Mouse (Mus musculus) kidney, adult 9 months (tissue): ENCODE results near the gene Gm47283.
"Not testable (repeated sequence)": the region's sequence is repeated elsewhere in the genome, so short reads cannot be mapped to it uniquely, and the experiment has no call there.

Experiments
- DNase-seq: peaks from one replicate; pipeline ENCODE4 v3.0.0; 2022

Gene Gm47283

DNA sequence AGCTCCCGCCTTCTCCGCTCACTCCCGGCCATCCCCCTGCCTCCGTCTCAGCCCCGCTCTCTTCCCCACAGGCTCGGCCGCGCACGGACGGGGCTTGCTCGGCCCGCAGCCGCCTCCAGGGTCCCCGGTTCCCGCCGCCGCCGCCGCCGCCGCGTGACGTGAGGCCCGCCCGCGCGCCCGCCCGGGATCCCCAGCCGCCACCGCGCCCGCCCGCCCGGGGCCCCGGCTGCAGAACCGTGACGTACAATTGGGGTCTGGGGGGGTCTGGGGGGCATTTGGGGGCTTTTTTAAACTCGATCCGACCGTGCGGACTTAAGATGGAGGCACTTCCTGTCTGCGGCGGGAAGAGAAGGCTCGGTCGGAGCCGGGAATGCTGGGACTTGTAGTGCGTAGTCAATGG, at the start of gene Gm47283:
Gene Gm47283, plus strand, starts transcription at position 301 of the 400 bp plus-strand sequence.
- not testable (repeated sequence) for DNase-seq

- DNase-seq, result not testable (repeated sequence)
Measured at GRCm38 (mm10) chrY:90735181-90735895, 49.2 kb upstream of the Gm47283 start.

DNA sequence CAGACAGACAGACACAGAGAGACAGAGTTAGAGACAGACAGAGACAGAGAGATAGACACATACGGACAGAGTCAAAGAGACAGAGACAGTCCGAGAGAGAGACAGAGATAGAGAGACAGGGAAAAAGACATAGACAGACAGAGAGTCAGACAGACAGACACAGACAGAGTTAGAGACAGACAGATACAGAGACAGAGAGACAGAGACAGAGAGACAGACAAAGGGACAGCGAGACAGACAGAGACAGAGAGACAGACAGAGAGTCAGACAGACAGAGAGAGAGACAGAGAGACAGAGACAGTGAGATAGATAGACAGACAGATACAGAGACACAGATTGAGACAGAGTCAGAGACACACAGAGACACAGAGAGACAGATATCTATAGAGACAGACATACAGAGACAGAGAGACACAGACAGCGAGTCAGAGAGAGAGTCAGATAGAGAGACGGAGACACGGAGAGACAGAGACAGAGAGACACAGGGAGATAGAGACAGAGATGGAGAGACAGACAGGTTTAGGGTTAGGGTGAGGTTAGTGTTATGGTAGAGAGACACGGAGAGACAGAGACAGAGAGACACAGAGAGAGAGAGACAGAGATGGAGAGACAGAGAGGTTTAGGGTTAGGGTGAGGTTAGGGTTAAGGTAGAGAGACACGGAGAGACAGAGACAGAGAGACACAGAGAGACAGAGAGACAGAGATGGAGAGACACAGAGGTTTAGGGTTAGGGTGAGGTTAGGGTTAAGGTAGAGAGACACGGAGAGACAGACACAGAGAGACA, 48.1 kb upstream of the Gm47283 start:
- not testable (repeated sequence) for DNase-seq

- no peak for DNase-seq
Measured at GRCm38 (mm10) chrY:90737606-90738430, 46.7 kb upstream of the Gm47283 start.

GRCm38 (mm10) chrY:90738431-90738680, 46.2 kb upstream of the Gm47283 start:
- no peak for DNase-seq

DNA sequence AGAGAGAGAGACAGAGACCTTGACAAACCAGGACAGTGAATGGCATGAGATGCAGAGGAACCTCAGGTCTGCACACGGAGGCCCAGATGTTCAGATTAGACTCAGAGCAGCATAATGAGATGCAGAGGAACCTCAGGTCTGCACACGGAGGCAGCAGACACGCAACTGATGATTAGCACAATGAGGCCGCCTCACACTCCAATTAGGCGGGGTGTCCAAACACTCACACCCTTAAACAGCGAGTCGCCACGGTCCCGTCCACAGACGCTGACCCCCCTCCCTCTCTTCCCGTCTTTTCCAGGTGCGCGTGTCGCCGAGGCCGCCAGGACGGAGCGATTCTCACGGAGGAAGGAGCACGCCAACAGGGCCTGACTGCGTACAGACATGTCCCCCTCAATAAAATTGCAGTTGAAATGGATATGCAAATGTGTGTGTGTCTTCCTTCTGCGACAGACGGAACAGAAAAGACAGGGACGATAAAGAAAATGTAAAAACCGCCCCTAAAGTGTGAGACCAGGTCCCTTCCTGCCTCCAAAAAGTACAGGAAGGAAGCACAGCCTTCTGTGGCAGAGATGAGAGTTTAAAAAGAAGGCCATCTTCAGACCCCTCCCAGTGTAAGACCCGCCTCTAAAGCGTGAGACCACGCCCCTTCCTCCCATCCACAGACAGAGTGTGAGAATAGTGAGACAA, 45.6 kb upstream of the Gm47283 start:
- DNase-seq, result peak; percentile 47

DNA sequence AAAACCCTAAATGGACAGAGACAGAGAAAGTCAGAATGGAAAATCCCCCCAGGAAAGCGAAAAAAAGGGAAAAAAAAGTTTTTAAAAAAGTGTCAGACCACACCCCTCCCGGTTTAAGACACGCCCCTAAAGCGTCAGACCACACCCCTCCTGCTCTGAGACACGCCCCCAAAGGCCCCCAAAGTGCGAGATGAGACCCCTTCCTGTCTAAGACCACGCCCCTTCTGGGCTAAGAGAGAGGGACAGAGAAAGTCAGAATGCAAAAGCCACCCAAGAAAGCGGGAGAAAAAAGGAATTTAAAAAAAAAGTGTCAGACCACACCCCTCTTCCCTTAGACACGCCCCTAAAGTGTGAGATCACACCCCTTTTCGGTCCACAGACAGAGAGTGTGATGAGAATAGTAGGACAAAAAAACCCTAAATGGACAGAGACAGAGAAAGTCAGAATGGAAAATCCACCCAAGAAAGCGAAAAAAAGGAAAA, 45.0 kb upstream of the Gm47283 start:
- peak; percentile 54 for DNase-seq

- DNase-seq, result peak; percentile 65
Measured at GRCm38 (mm10) chrY:90740013-90740561, 44.5 kb upstream of the Gm47283 start.

DNA sequence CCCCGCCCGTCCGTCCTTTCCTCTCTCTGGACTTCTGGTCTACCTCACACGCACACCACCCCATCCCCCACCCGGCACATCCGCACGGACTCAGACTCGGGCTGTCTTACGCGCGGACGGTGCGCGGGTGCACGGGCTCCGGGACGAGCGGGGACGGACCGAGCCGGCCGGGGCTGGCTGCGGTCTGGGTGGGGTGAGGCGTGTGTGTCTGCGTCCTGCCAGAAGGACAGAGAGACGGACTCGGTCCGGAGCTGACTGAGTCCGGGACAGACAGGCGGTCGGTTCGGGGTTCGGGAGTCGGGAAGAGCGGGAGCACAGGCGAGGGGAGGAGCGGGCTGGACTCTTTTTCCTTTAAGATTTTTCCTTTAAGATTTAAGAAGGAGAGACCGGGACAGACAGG, 43.5 kb upstream of the Gm47283 start:
- DNase-seq, result peak; percentile 31

GRCm38 (mm10) chrY:90741452-90742260, 42.9 kb upstream of the Gm47283 start:
- peak; percentile 58 for DNase-seq

- peak; percentile 27 for DNase-seq
Measured at GRCm38 (mm10) chrY:90742261-90743052, 42.1 kb upstream of the Gm47283 start.

GRCm38 (mm10) chrY:90743053-90743810, 41.3 kb upstream of the Gm47283 start:
- DNase-seq, result peak; percentile 30

DNA sequence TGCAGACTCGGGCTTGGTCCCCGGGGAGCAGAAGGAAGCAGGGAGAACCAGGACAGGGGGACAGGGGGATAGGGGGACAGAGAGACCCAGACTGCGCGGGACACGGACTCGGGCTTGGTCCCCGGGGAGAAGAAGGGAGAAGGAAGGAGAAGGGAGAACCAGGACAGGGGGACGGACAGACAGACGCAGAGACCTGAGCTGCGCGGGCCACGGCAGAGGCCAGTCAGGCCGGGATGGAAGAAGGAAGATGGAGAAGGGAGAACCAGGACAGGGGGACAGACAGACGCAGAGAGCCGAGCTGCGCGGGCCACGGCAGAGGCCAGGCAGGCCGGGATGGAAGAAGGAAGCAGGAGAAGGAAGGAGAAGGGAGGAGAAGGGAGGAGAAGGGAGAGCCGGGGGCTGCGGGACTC, 40.7 kb upstream of the Gm47283 start:
- DNase-seq, result no peak

DNA sequence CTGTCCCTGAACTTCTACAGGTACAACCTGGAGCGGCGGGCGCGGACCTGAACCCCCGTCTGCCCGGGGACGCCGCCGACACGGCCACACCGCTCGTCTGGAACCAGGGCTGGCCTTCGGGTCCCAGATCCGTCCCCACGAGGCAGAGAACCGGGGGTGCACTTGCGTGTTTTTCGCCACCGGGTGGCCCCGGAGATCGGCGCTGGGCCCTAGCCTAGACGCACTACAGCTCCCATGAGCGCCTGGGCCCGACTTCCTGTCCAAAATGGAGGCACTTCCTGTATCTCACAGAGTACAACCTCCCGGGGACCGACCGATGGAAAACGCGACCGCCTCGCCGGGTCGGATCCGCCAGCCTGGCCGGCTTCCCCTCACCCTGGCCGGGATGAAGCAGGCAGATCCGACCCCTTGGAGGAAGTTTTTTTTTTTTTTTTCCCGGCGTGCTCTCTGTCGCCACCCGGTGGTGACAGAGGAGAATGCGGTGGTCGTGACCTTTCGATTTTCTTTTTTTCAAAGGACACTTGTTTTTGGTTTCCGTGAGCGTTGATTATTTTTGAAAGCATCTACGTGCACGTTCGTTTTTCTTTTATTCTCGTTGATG, 40.1 kb upstream of the Gm47283 start:
- DNase-seq, result peak; percentile 97

GRCm38 (mm10) chrY:90745256-90745655, 39.3 kb upstream of the Gm47283 start:
- DNase-seq, result not testable (repeated sequence)

- not testable (repeated sequence) for DNase-seq
Measured at GRCm38 (mm10) chrY:90754721-90755120, 29.8 kb upstream of the Gm47283 start, which contains the start of gene Gm21860. Gm21860 (minus strand) TSS chrY:90754821.

DNA sequence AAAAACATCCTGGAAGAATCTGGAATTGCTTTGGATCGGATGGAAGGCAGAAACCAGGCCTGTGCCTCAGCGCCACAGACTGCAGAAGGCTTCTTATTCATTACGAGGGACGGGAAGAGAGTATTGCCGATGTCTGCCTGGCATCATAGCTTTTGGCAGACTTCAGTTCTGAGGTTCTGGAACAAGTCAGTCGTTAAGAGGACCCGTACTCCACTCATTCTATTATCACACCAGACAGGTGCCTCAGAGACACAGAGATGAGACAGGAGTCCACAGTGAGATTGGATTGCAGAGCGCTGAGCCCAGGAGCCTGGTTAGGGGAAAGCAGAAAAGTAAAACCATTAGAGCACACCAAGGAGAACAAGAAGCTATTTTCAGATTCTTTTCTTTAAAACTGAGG, 54.5 kb downstream of the Gm47283 start, which contains the start of gene Gm21748:
Gene Gm21748, minus strand, starts transcription at position 101 of the 400 bp plus-strand sequence.
- not testable (repeated sequence) for DNase-seq
